Mouse (Mus musculus): ENCODE results near the gene Kdelr2. TPM values are rescaled to one million over a fixed set of nuclear protein-coding genes. Genes with fewer than 3 reads are reported as not detected.

Gene Kdelr2
- total RNA-seq, 2 experiments from 2014 or later: 48.7 to 49.0 TPM

GRCm38 (mm10) chr5:143401556-143401955 is 2.1 kb upstream of the Kdelr2 start:
- no peak for DNase-seq

- DNase-seq: peak in 1 of 2 experiments; percentile 32
Observed at GRCm38 (mm10) chr5:143404148-143404930, 701 bp downstream of the Kdelr2 start.

- DNase-seq: no peak
Observed at GRCm38 (mm10) chr5:143405200-143405599, 1.6 kb downstream of the Kdelr2 start.

DNA sequence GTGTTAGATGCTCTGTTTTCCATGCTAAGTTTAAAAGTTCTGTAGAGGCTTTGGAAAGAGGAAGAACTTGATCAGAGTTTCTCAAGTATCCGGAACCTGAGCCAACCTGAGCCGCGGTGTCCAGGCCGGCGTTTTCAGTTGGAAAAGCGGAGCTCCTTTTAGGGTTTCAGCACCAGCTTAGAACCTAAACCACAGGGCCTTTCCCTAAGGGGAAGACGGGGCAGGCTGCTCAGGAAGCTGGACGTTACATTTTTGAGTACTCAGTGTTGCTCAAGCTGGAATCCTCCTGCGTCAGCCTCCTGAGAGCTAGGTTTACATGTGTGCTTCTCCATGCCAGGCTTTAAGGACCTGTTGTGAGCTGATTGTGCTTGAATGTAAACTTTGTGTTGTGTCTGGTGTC is 2.9 kb downstream of the Kdelr2 start:
- DNase-seq: no peak

GRCm38 (mm10) chr5:143409239-143409638 is 5.6 kb downstream of the Kdelr2 start:
- DNase-seq: no peak

- no peak for DNase-seq
Observed at GRCm38 (mm10) chr5:143410841-143411395, 7.3 kb downstream of the Kdelr2 start.

DNA sequence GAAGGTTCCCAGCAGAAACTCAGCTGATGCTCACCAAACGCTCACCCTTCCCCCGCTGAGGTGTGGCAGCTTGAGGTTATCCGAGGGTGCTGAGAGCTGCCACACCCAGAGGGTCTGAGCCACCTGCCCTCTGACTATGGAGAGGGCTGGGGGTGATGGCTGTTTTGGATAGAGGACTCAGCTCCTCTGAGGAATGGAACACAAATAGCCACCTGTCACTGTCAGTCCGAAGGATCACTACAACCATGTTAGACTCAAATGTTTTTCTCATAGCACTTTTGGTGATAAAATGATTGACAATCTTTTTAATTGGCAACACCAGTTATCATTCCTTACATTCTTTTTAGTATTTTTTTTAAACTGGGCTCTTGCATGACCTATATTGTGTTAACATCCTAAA is 17.8 kb downstream of the Kdelr2 start:
- DNase-seq: no peak

DNA sequence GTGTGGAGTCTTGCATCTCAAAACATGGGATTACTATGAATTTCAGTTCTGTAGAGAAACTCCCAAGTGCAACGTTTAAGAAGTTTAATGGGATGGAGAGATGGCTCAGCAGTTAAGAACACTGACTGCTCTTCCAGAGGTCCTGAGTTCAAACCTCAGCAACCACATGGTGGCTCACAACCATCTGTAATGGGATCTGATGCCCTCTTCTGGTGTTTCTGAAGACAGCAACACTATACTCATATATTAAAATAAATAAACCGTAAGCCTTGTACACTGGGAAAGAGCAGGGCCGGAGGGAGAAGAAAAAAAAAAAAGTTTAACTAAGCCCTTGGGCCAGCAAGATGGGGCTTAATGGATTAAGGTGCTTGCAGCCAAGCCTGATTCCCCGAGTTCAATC is 19.4 kb downstream of the Kdelr2 start:
- no peak for DNase-seq

DNA sequence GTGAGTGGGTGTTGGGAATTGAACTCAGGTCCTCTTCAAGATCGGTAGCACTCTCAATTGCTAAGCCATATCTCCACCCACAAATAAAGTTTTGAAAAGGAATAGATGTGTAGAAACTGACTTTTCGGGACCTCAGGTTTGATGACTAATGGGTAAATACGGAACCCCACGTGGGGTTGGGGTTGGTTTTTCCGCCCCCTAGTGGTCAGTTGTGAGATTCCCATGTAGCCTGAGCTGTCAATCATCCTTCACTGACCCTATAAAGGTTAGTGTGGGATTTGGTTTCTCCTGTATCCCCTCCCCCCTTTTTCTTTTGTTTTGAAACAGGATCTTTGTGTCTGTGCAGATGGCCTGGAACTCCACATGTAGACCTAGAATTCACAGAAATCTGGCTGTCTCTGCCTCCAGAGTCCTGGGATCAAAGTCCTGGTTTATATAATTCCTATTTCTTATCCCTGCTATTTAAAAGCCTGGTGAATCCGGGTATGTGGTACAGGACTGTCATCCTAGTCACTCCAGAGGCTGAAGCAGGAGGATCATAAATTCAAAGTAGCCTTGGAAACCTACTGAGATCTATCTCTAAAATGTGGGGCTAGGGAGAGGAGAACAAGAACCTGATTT is 20.4 kb downstream of the Kdelr2 start:
- DNase-seq: peak; percentile 46 to 79

DNA sequence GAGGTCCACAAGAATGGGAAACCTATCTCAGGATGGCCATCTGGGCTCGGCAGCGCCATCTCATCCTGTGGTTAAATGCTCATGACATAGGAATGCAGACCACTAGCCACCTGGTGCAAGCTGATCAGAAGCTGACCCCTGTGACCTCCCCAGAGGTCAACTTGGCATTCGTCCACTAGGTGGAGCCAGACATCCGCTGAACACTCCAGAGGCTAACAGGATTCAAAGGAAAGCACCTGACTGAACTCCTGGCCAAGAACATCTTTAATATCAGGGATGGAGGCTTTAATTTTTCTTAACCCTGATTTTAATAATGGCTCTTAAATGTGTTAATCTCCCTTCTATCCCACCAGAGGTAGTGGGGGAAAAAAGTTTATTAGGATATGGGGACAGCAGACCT is 30.8 kb downstream of the Kdelr2 start:
- DNase-seq: peak; percentile 67 to 82

- no peak for DNase-seq
Observed at GRCm38 (mm10) chr5:143441298-143441697, 37.7 kb downstream of the Kdelr2 start.

DNA sequence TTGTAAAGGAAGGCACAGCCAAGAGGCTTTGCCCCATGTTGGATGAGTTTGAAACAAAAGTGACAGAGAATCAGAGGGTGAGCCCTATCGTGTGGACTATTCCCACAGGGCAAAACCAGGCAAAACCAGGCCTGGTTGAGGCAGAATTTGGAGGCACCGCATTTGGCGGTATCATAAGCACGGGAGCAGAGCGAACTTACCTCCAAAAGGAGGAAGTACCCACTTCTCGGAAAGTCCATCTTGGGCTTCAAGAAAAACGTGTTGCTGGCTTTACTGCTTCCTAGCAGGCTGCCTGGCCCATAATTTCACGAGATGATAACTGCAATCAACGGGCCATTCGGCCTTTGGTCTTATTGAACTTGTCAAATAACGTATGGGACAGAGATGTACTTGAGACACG is 38.1 kb downstream of the Kdelr2 start:
- no peak for DNase-seq

- no peak for DNase-seq
Observed at GRCm38 (mm10) chr5:143463671-143464070, 60.0 kb downstream of the Kdelr2 start.

DNA sequence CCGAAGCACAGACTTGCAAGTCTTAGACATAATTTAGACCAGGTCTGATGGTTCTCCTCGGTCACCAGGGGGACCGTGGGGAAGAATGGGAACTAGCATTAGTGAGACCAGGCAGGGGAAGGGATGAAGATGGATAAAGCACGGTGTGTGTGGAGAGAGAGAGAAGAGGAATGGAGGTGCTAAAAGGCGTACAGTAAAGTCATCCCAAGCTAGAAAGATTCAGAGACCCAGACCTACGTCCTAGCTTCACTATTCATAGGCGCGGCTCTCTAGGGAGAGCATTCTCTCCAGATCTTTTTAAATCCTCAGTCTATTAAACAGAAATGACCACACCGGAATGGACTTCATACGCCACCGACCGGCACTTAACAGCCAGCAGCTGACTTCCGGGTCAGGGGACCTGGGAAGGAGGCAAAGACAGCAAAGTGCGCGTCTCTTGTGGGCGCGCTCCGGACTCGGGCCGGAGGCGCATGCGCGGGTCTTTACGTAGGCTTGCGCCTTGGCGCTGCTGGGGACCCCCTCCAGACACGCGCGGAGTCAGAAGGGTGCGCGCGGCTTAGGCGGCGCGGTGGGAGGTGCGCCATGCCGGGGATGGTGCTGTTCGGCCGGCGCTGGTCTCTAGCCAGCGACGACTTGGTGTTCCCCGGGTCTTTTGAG is 60.6 kb downstream of the Kdelr2 start, which contains the start of gene Daglb:
Gene Daglb (plus strand): TSS at position 485 of the 657 bp plus-strand sequence.
- DNase-seq: peak; percentile 91 to 94

DNA sequence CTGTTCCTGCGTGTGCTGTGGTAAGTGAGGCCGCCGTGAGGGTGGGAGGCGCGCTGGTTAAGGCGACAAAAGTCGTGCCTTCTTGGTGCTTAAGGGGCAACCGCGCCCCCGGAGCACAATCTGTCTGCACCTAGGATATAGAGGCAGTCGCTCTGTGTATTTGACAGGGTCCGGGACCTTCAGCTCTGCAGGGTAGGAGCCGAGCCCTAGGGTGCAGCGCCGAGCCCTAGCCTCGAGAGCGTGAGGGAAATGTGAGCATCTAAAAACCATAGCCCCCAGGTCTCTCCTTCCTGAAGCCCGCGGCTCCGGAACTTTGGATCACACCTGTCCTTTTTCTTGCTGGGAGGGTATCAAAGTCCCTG is 61.1 kb downstream of the Kdelr2 start:
- DNase-seq: no peak

DNA sequence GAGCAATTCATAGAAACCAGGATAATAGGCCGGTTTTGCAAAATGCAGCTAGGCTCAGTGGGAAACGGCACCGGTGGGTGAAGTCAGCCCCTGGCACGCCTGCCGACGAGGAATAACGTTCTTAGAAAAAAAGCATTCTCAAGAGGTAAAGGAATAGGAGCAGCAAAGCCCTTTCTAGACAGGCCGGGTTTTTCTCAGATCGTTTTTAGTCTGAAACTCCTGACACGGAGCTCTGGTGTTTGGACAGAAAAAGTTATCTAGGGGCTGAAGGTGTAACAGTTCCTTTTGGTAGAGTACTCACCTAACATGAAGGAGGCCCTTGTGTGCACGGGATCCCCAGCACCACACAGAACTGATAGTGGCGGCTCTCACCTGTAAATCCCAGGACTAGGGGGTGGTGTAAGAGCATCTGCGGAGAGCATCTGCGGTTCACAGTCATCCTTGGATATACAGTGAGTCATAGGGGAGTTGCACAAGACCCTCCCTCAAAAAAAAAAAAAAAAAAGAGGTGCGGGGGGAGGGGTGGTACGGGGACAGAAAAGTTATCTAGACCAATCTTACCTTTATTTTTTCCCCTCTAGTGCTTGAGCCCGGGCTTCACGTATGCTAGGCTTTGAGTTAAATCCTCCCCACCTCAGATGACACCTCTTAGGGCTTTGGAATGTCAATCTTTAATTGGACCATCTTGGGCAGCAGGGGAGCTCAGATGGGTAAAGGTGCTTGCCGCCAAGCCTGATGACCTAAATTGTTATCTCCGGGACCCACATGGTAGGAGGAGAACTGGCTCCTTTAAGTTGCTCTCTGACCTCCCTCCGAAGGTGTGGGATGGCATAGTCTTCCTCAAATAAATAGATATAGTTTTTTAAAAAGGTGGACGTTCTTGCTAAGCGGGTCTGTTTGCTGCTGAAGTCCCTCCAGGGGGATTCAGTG is 61.8 kb downstream of the Kdelr2 start:
- no peak for DNase-seq

GRCm38 (mm10) chr5:143466891-143467669 is 63.4 kb downstream of the Kdelr2 start:
- DNase-seq: no peak

DNA sequence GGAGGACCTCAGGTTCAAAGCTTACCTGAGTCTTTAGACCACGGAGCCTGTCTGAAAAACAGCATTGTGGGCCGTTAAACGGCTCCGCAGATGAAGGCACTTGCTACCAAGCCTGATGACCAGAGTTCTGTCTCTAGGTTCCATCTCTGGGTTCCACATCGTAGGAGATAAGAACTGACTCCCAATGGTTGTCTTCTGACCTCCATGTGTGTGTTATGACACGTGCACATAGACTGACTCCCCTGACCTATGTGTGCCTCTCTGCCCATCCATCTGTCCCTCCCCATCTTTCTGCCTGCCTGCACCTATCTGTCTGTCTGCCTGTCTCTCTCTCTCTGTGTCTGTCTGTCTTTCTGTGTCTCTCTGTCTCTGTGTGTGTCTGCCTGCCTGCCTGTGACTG is 64.3 kb downstream of the Kdelr2 start:
- no peak for DNase-seq

DNA sequence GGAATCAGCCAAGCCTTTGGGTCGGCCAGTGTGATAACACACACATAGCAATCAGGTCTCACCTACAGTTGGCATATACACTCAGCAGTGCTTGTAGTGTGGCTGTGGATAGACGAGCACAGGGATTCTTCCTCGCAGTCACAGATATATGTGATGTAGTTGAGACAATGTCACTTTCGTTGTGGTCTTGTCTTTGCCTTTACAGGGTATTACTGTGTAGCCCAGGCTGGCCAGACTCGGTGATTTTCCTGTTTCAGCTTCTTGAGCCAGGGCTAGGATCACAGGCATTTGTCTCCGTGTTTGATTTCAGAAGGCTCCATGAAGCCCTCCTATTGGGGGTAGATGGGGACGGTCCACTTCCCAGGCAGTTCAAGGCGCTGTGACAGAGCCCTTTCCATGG is 66.0 kb downstream of the Kdelr2 start:
- no peak for DNase-seq

- DNase-seq: peak; percentile 70 to 84
Observed at GRCm38 (mm10) chr5:143470421-143471164, 67.0 kb downstream of the Kdelr2 start.

All from heart, adult 18-20 months (tissue).